Mouse (Mus musculus): ENCODE results near the gene Gpr135.

Gpr135 gene

DNA sequence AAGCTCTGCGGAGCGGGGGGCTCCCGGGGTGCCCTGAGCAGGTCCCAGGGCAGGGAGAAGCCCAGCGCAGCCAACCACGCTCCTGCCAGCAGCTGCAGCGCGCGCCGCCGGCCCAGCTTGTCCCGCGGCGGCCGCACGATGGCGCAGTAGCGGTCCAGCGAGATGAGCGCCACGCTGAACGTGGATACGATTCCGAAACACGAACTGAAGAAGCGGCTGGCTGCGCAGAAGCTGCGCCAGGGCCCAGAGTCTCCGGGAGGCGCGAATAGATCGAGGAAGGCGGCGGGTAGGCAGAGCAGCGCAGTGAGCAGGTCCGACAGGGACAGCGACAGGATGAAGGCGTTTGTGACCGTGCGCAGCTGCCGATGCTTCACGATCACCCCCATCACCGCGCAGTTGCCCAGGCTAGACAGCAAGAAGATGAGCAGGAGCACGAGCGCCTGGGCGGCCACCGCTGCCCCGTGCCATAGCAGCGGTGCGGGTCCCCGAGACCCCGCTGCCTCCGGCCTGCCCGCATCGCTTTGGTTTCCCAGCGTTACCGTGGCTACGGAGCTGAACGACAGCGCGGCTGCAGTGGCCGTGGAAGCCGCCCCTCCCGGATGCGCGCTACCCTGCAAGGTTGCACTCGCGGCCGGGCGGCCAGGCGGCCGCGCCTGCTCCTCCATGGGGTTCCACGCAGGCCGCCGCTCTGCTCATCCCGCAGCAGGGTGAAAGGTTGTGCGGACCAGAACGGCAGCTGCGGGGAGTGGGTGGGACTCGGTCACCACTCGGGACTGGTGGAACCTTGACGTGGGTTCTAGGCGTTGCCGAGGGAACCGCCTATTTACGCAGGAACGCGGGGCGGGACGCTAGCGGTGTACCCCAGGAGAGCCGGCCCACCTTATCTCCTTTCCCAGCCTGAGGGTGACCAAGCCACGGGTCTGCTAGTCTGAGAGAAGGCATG lies at the start of gene Gpr135:
Gene Gpr135, minus strand, starts transcription at position 799 of the 943 bp plus-strand sequence.
- DNase-seq (ENCODE audit: low spot score): peak; percentile 24

GRCm38 (mm10) chr12:72115686-72116345 lies 44.9 kb upstream of the Gpr135 start:
- DNase-seq (ENCODE audit: low spot score): no peak

GRCm38 (mm10) chr12:72115126-72115525 lies 44.2 kb upstream of the Gpr135 start:
- DNase-seq (ENCODE audit: low spot score): no peak

- DNase-seq (ENCODE audit: low spot score): no peak
Observed at GRCm38 (mm10) chr12:72104525-72105281, 33.8 kb upstream of the Gpr135 start.

DNA sequence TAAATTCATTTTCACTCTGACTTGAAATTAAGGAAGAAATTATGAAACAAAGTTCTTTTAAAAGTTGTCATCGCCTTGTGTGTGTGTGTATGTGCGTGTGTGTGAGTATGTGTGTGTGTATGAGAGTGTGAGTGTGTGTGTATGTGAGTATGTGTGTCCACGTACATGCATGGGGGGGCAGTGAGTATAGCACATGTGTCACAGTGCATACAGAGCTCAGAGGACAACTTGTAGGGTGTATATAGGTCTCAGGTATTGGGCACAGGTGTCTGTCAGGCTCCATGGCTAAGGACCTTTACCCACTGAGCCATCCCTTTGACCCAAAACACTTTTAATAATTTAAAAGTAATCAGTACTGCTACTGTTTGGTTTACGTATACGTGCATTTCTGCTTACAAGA lies 33.1 kb upstream of the Gpr135 start:
- DNase-seq (ENCODE audit: low spot score): no peak

DNA sequence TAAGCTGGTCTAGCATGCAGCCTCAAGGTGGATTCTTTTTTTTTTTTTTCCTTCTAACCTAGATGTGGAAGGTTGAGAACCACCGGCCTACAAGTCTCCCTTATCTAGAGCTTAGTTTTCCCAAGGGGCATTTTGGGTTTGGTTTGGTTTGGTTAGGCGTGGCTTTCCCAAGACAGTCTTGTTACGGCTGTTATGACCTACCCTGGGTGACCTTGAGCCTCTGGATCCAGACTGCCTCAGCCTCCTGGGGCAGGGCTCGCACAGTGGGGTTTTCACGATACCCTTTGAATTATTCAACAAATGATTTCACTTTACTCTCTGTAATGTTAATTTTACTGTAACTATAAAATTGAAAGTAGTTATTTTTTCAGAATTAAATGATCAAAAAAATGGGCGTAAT lies 31.9 kb upstream of the Gpr135 start:
- no peak for DNase-seq (ENCODE audit: low spot score)

DNA sequence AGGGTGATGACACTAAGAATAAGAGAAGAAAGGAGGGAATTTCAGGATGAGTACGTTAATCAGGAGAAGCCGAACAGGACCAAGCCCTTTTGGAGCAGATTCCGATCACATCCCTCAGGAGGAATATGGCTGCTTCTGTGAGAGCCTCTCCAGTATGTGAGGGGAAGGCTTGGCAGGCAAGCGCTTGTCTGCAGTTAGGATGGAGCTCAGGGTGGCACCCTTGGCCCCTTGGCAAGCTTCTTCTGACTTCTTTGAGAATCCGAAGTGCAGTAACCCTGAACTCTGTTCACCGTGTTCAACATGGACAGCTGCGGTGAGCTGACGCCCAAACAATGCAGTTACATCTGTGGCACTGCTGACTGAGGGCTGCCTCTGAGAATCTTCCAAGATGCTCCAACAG lies 26.0 kb upstream of the Gpr135 start:
- no peak for DNase-seq (ENCODE audit: low spot score)

GRCm38 (mm10) chr12:72089802-72090201 lies 18.9 kb upstream of the Gpr135 start:
- DNase-seq (ENCODE audit: low spot score): no peak

GRCm38 (mm10) chr12:72086166-72086825 lies 15.4 kb upstream of the Gpr135 start:
- DNase-seq (ENCODE audit: low spot score): no peak

DNA sequence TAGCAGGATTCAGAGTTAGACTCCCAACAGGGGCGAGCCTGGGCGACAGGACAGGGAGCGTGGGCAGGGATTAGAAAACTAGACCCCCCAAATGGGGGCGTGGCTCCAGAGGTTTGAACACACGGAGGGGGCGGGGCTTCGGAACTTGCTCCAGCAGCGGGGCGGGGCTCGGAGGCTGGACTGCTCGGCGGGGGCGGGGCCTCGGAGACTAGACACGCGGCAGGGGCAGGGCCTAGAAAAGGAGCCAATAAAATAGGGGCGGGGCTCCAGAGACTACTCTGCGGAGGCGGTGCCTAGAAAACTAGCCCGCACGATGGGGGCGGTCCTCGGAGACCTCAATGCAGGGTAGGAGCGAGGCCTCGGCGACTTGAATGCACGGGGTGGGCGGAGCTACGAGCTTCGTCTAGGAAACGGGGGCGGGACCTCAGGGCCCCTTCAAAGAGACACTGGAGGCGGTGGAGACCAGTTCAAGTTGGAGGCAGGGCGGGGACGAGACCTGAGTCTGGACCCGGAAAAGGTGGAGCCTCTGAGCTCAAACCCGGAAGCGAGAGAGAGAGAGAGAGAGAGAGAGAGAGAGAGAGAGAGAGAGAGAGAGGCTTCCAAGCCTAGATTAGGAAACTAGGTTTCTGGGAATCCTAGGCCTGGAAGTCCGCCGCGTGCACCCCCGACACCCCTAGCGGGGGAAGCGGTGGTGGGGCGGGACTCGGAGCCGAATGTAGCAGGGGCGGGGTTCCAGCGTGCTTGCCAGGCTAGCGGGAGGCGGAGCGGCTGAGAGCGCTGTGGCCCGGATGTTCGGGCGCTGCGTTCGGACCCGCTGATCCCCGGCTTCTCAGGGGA lies 14.6 kb upstream of the Gpr135 start, which contains the start of the genes L3hypdh and Jkamp:
Gene L3hypdh, minus strand, starts transcription at position 111 of the 837 bp plus-strand sequence.
Gene Jkamp, plus strand, starts transcription at position 261 of the 837 bp plus-strand sequence.
- peak; percentile 98 for DNase-seq (ENCODE audit: low spot score)

DNA sequence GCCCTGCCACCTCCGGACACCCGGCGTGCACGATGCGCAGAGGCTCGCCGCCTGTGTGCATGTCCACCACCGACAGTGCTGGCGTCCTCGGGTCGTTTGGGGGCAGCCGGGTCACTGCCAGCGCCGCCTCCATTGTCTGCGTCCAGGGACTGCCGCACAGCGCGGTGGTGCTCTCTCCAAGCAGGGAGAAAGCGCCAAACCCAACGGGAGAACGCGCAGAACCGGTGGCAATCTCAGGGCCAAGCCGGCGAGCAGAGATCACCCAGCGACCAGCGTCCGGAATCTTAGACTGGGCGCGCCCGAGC lies 14.1 kb upstream of the Gpr135 start:
- no peak for DNase-seq (ENCODE audit: low spot score)

GRCm38 (mm10) chr12:72084261-72085023 lies 13.5 kb upstream of the Gpr135 start:
- no peak for DNase-seq (ENCODE audit: low spot score)

DNA sequence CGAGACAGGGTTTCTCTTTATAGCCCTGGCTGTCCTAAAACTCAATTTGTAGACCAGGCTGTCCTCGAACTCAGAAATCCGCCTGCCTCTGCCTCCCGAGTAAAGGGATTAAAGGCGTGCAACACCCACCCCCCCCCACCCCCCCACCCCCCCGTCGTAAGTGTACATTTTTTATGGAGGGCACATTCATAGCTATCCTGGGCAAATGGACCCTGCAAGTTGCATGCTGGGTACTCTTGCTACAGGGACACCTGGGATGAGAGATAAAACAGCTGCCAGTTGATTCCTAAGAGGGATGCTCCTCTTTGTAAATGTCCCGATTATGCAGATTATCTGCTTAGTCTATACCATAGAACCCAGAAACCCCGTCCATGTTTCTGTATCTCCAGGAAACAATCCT lies 12.3 kb upstream of the Gpr135 start:
- no peak for DNase-seq (ENCODE audit: low spot score)

GRCm38 (mm10) chr12:72082370-72082769 lies 11.4 kb upstream of the Gpr135 start:
- DNase-seq (ENCODE audit: low spot score): no peak

GRCm38 (mm10) chr12:72081961-72082360 lies 11.0 kb upstream of the Gpr135 start:
- DNase-seq (ENCODE audit: low spot score): no peak

- no peak for DNase-seq (ENCODE audit: low spot score)
Observed at GRCm38 (mm10) chr12:72078248-72078647, 7.3 kb upstream of the Gpr135 start.

DNA sequence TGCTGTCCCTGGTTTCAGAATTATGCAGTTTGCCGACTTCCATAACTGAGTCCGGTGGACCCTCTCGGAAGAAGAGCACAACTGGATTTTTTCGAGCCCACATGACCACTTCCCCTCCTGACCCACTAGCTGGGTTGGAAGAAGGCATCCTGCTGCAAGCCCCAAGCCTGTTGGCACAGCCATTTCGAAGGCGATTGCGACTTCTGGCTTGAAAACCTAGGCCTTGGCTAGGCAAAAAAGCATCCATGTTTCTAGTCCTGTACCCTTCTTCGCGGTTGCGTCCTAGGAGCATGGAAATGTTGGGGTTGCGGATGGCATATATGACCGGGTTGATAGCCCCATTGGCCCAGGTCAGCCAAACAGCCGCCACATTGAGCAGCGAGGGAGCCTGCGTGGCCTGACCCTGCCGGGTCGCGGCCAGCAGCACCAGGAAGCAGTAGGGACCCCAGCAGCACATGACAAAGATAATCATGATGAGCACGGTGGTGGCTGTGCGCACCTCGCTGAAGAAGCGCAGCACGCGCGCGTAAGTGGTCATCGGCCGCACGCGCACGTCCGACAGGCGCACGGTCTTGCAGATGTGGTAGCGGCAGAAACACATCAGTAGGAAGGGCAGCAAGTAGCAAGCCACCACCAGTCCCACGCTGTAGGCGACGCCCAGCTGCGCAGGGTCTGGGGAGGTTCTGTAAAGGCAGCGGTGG lies 1.1 kb downstream of the Gpr135 start:
- DNase-seq (ENCODE audit: low spot score): no peak

DNA sequence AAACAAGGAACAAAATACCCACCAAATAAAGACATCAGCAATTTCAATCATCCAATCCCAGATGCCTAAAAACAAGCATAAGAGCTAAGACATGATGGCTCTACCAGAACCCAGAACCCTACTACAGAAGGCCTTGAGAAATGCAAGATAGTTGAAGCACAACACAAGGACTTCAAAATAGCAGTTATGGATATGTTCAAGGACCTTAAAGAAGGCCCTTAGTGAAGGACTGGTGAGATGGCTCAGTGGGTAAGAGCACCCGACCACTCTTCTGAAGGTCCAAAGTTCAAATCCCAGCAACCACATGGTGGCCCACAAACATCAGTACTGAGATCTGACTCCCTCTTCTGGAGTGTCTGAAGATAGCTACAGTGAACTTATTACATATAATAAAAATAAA lies 13.1 kb downstream of the Gpr135 start:
- DNase-seq (ENCODE audit: low spot score): no peak

GRCm38 (mm10) chr12:72053851-72054250 lies 17.1 kb downstream of the Gpr135 start:
- no peak for DNase-seq (ENCODE audit: low spot score)

DNA sequence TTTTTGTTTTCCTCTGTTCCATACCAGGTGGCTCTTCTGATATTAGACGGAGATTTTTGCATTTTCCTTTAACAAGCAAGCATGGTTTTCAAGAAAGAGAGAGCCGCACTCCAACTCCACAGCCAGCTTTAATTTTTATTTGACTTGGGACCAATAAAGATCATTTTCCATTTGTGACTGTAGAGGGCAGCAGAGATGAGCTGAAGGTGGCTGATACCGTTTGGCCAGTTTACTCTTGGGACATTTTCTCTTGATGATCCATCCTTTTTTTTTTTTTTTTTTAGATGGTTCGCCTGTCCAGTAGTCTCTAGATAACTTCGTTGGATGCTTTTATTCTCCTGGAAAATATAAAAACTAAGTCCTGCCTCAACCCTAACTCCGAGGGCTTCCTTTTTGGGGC lies 17.6 kb downstream of the Gpr135 start:
- no peak for DNase-seq (ENCODE audit: low spot score)
